Mouse (Mus musculus): ENCODE measurements around the gene Tgfbr2.

DNA sequence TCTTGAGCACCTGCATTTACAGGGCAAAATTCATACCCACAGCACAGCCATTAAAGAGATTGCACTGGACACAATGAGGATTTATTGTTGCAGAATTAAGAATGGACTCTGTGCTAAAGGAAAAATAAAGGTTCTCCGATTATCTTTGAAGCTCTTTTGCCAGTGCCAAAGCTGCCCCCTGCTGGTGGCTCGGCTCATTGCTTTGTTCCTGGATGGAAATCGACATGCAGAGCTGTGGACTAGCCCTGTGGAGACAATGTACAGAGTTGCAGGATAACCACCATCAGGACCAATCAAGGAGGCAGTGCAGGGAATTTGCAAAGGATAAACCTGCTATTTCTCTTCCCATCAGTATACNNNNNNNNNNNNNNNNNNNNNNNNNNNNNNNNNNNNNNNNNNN lies 133.4 kb downstream of the Tgfbr2 start:
- no peak for TF ChIP-seq POLR2A (IDR thresholded peaks at IDR 0.05; ENCODE audit: low read depth, low read length)
- TF ChIP-seq CTCF (conservative IDR thresholded peaks at IDR 0.05; ENCODE audit: insufficient read depth, insufficient read length, low read depth, low read length): peak; percentile 82

Measured in kidney, adult 2 months (tissue).